Mouse (Mus musculus) myocyte (in vitro differentiated cells): ENCODE measurements around the gene Dohh. TPM values are rescaled to one million over a fixed set of nuclear protein-coding genes. Genes with fewer than 3 reads are reported as not detected.

Source experiments
- H3K27me3 ChIP-seq: one replicate; pipeline ENCODE4 v1.6.1; 2011; ENCODE audit not compliant: control insufficient read depth, insufficient read depth, insufficient read length
- H3K36me3 ChIP-seq: one replicate; pipeline ENCODE4 v1.6.1; 2011; ENCODE audit not compliant: control insufficient read depth, insufficient read depth
- H3K4me2 ChIP-seq: one replicate; pipeline ENCODE4 v1.6.1; 2011; ENCODE audit warnings: low read depth, control low read depth
- H3K4me3 ChIP-seq: one replicate; pipeline ENCODE4 v1.5.1; 2011; ENCODE audit warnings: mild to moderate bottlenecking, control low read depth, moderate library complexity
- H3K79me2 ChIP-seq: one replicate; pipeline ENCODE4 v1.6.1; 2011; ENCODE audit not compliant: control insufficient read depth, insufficient read depth
- H3ac ChIP-seq: one replicate; pipeline ENCODE4 v1.6.1; 2011; ENCODE audit not compliant: control insufficient read depth, insufficient read length
- CEBPB ChIP-seq: IDR thresholded peaks from 2 replicates; pipeline ENCODE4 v1.6.1; 2011; ENCODE audit warnings: mild to moderate bottlenecking, moderate library complexity; ENCODE audit not compliant: poor library complexity, insufficient read depth, severe bottlenecking
- E2F4 ChIP-seq: IDR thresholded peaks from one replicate; pipeline ENCODE4 v1.6.1; 2011; ENCODE audit warnings: mild to moderate bottlenecking, control low read depth, moderate library complexity; ENCODE audit not compliant: insufficient read depth
- MAX ChIP-seq: IDR thresholded peaks from one replicate; pipeline ENCODE4 v1.6.1; 2011; ENCODE audit warnings: low read depth, mild to moderate bottlenecking, control low read depth
- MYOD1 ChIP-seq, 3 experiments: IDR thresholded peaks; one replicate each; pipeline ENCODE4 v1.6.1; 2011; ENCODE audit warnings: control low read depth in 2 of 3, low read depth in 2 of 3, mild to moderate bottlenecking in 2 of 3, moderate library complexity in 1 of 3; ENCODE audit not compliant: insufficient read length in 2 of 3, control insufficient read depth in 1 of 3
- MYOG ChIP-seq, 3 experiments: IDR thresholded peaks; one replicate each; pipeline ENCODE4 v1.6.1; 2011; ENCODE audit warnings: control low read depth in 2 of 3, low read depth in 2 of 3, mild to moderate bottlenecking in 2 of 3; ENCODE audit not compliant: insufficient read length in 2 of 3, control insufficient read depth in 1 of 3, insufficient read depth in 1 of 3
- POLR2A ChIP-seq: IDR thresholded peaks from one replicate; pipeline ENCODE4 v1.6.1; 2011; ENCODE audit warnings: low read depth, mild to moderate bottlenecking, control low read depth, moderate library complexity; ENCODE audit not compliant: insufficient read length
- POLR2AphosphoS2 ChIP-seq: IDR thresholded peaks from one replicate; pipeline ENCODE4 v1.6.1; 2011; ENCODE audit warnings: low read depth, control low read depth; ENCODE audit not compliant: insufficient read length
- REST ChIP-seq: IDR thresholded peaks from one replicate; pipeline ENCODE4 v1.6.1; 2011; ENCODE audit warnings: mild to moderate bottlenecking, control low read depth, moderate library complexity; ENCODE audit not compliant: insufficient read depth, insufficient read length
- SRF ChIP-seq: IDR thresholded peaks from one replicate; pipeline ENCODE4 v1.6.1; 2011; ENCODE audit warnings: low read depth; ENCODE audit not compliant: control insufficient read depth, insufficient read length
- TCF12 ChIP-seq: IDR thresholded peaks from one replicate; pipeline ENCODE4 v1.6.1; 2011; ENCODE audit warnings: mild to moderate bottlenecking, control low read depth; ENCODE audit not compliant: poor library complexity, insufficient read depth, severe bottlenecking
- TCF3 ChIP-seq: IDR thresholded peaks from one replicate; pipeline ENCODE4 v1.6.1; 2011; ENCODE audit warnings: low read depth, control low read depth; ENCODE audit not compliant: insufficient read length
- USF1 ChIP-seq: IDR thresholded peaks from one replicate; pipeline ENCODE4 v1.6.1; 2011; ENCODE audit warnings: low read depth, mild to moderate bottlenecking, control low read depth, moderate library complexity
- polyA plus RNA-seq: library from polyadenylated mRNA; unstranded; fragments of >200 nt; fragmentation: generic; extraction: Trizol; gene quantifications from one replicate; pipeline ENCODE4 v1.2.1, GENCODE M21; 2012; ENCODE audit warnings: missing spikeins

The Dohh gene
- polyA plus RNA-seq, 1 experiment = 103 TPM

DNA sequence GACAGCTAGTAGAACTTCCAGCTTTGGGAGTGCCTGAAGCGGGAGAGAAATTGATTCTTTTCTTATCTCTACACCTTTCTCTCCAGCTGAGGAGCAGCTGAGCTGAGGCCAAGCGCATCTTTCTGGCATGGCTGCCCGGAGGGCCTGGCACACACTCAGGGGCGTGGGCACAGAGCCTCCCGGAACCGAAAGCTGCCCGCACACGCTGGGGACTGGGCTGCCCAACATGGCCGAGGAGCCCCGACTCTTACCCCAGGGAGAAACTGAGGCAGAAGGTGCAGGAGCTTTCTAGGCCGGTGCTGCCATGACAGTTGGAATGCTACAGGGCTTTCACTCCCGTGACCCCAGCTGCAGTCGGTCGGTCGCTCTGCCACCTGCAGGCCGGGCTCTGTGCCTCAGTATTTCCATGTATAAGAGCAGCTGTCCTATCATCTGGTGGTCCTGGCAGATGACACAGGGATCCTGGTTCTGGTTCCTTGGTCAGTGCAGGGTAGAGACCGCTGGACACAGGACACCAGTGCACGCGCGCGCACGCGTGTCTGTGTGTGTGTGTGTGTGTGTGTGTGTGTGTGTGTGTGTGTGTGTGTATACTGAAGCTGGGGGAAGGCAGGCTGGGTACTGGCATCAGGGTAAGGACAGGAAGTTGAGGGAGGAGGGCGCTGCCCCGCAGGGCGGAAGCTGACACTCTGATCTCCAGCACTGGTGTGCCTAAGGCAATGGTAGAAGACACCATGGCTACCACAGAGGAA, 49.5 kb downstream of the Dohh start:
- TF ChIP-seq MYOD1 (IDR thresholded peaks at IDR 0.05; ENCODE audit: control insufficient read depth in 1 of 3, insufficient read length in 2 of 3, low read depth in 2 of 3) (peak in 2 of 3 experiments; percentile 22 to 34), REST (no peak), MYOG (IDR thresholded peaks at IDR 0.05; ENCODE audit: control insufficient read depth in 1 of 3, insufficient read depth in 1 of 3, insufficient read length in 2 of 3, low read depth in 2 of 3) (peak in 1 of 3 experiments; percentile 60), POLR2A (peak; percentile 27)
- peaks cover 5% of the 10 kb centered on the region for H3K79me2 ChIP-seq
- H3ac ChIP-seq = no peak overlapping the region
- no peaks in the 10 kb centered on the region for H3K27me3 ChIP-seq
- peak overlapping the region; percentile 91 for H3K4me2 ChIP-seq
- H3K4me3 ChIP-seq = peak overlapping the region; percentile 5
- H3K36me3 ChIP-seq = no peaks in the 10 kb centered on the region

DNA sequence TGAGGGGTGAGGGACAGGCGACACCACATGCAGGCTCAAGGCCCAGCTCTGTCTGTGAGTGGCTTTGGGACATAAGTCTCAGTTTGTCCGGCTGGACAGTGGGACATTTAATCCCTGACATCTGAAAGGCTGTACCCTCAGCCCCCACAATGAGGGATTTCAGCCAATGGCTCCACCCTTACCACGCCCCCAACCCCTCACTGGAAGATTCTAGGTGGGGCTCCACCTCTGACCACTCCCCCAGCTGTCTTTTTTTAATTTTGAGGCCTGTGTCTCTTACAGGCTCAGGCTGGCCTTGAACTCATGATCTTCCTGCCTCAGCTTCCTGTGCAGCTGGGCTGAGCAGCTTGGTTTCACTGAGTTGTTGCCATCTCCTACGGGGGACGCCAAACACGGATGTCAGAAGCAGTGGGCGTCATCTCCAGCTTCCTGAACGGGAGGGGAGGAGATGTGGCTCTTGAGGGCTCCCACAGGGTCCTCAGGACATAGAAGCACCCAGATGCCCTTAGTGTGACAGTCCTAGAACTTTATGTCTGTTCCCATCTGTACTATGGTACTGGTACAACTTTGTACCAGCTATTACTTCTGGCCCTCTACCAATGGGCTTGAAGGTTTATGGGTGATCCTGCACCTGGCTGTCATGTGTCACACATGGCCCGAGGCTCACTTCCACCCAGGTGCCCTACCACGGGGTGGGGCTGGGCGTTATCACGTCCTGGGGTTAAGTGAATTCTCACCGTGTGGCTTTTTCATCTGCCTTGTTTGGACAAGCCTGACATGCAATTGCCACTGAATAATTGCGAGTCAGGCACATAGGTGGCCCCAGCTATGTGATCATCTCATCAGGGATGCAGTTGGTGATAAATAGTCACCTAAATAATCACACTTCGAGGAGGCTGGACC, 50.4 kb downstream of the Dohh start:
- Histone ChIP-seq H3K79me2 (no peaks in the 10 kb centered on the region), H3K27me3 (no peaks in the 10 kb centered on the region), H3K36me3 (no peaks in the 10 kb centered on the region), H3ac (no peak overlapping the region), H3K4me3 (no peak overlapping the region), H3K4me2 (peak overlapping the region; percentile 91)
- TF ChIP-seq MYOD1 (IDR thresholded peaks at IDR 0.05; ENCODE audit: control insufficient read depth in 1 of 3, insufficient read length in 2 of 3, low read depth in 2 of 3) (no peak), MYOG (IDR thresholded peaks at IDR 0.05; ENCODE audit: control insufficient read depth in 1 of 3, insufficient read depth in 1 of 3, insufficient read length in 2 of 3, low read depth in 2 of 3) (no peak), POLR2AphosphoS2 (no peak), POLR2A (peak; percentile 0), TCF12 (no peak)

DNA sequence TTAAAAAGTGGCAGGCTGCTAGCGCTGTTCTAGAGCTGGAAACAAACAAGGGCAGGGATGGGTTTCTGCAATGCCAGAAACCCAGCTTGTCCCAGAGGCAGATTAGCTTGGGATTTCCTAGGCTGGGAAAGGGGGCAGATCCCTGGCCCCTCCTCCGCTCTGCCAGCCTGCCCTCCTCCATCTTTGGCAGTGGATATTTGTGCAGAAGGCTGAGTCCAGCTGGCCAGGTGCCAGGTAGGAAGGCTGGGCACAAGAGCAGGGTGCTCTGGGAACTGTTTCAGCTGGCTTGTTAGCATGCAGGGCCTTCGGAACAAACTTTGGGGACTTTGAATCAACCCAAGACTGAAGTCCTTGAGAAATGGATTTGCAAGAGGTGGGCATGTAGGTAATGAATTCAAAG, 51.2 kb downstream of the Dohh start:
- H3K36me3 ChIP-seq = no peaks in the 10 kb centered on the region

More for the DNA sequence above, 51.2 kb downstream of the Dohh start:
- TF ChIP-seq POLR2AphosphoS2 = no peak
- TF ChIP-seq REST = no peak
- TF ChIP-seq CEBPB = no peak
- TF ChIP-seq POLR2A = no peak
- TF ChIP-seq MAX = no peak
- no peak for TF ChIP-seq MYOD1 (IDR thresholded peaks at IDR 0.05; ENCODE audit: control insufficient read depth in 1 of 3, insufficient read length in 2 of 3, low read depth in 2 of 3)
- no peak for TF ChIP-seq SRF
- TF ChIP-seq TCF12 = no peak
- TF ChIP-seq MYOG (IDR thresholded peaks at IDR 0.05; ENCODE audit: control insufficient read depth in 1 of 3, insufficient read depth in 1 of 3, insufficient read length in 2 of 3, low read depth in 2 of 3) = no peak
- no peak for TF ChIP-seq E2F4
- TF ChIP-seq TCF3 = no peak
- no peak for TF ChIP-seq USF1
- Histone ChIP-seq H3K79me2 (no peaks in the 10 kb centered on the region), H3K27me3 (no peaks in the 10 kb centered on the region), H3ac (no peak overlapping the region), H3K4me3 (no peak overlapping the region), H3K4me2 (no peak overlapping the region)

Other genes with a start within 250 kb of the Dohh start
- gene Zbtb7a, start 249.2 kb upstream of the Dohh start, polyA plus RNA-seq = 26.1 TPM
- 43.2 TPM for gene Pias4, start 216.5 kb upstream of the Dohh start, polyA plus RNA-seq
- 3,891 TPM for gene Eef2, start 207.8 kb upstream of the Dohh start, polyA plus RNA-seq
- gene Dapk3, start 201.4 kb upstream of the Dohh start, polyA plus RNA-seq = 120 TPM
- 0.12 TPM for gene 4930442H23Rik, start 200.6 kb upstream of the Dohh start, polyA plus RNA-seq
- 52.3 TPM for gene Nmrk2, start 182.4 kb upstream of the Dohh start, polyA plus RNA-seq
- gene Atcay, start 153.6 kb upstream of the Dohh start, polyA plus RNA-seq = 0.11 TPM
- 2.3 TPM for gene Zfr2, start 151.3 kb upstream of the Dohh start, polyA plus RNA-seq
- gene Matk, start 131.5 kb upstream of the Dohh start, polyA plus RNA-seq = 0.67 TPM
- 167 TPM for gene Mrpl54, start 117.5 kb upstream of the Dohh start, polyA plus RNA-seq
- gene Apba3, start 117.5 kb upstream of the Dohh start, polyA plus RNA-seq = 166 TPM
- gene Tjp3, start 92.8 kb upstream of the Dohh start, polyA plus RNA-seq = 0.17 TPM
- 23.3 TPM for gene Pip5k1c, start 91.5 kb upstream of the Dohh start, polyA plus RNA-seq
- gene Cactin, start 63.3 kb upstream of the Dohh start, polyA plus RNA-seq = 31.3 TPM
- 0.16 TPM for gene Tbxa2r, start 55.7 kb upstream of the Dohh start, polyA plus RNA-seq
- 0.10 TPM for gene Gipc3, start 41.2 kb upstream of the Dohh start, polyA plus RNA-seq
- 80.2 TPM for gene Hmg20b, start 33.9 kb upstream of the Dohh start, polyA plus RNA-seq
- gene Mfsd12, start 26.9 kb upstream of the Dohh start, polyA plus RNA-seq = 21.7 TPM
- 0.92 TPM for gene 4930404N11Rik, start 18.6 kb upstream of the Dohh start, polyA plus RNA-seq
- gene Fzr1, start 5.9 kb upstream of the Dohh start, polyA plus RNA-seq = 42.0 TPM
- 1.7 TPM for gene Gm48551, start within 50 bp of the Dohh start, polyA plus RNA-seq
- 0.73 TPM for gene Gm48552, start 4.6 kb downstream of the Dohh start, polyA plus RNA-seq
- gene Smim24, start 8.6 kb downstream of the Dohh start, polyA plus RNA-seq = 0.30 TPM
- 115 TPM for gene Nfic, start 71.2 kb downstream of the Dohh start, polyA plus RNA-seq
- gene Celf5, start 98.3 kb downstream of the Dohh start, polyA plus RNA-seq = 0.37 TPM
- 153 TPM for gene Ncln, start 112.0 kb downstream of the Dohh start, polyA plus RNA-seq
- gene S1pr4, start 115.7 kb downstream of the Dohh start, polyA plus RNA-seq = not detected
- not detected for gene Gna15, start 139.8 kb downstream of the Dohh start, polyA plus RNA-seq
- 58.2 TPM for gene Gna11, start 160.8 kb downstream of the Dohh start, polyA plus RNA-seq
- 639 TPM for gene Aes, start 175.1 kb downstream of the Dohh start, polyA plus RNA-seq
- gene Tle2, start 190.1 kb downstream of the Dohh start, polyA plus RNA-seq = 11.3 TPM
- 15.3 TPM for gene Tle6, start 216.6 kb downstream of the Dohh start, polyA plus RNA-seq
- gene BC025920, start 221.8 kb downstream of the Dohh start, polyA plus RNA-seq = 0.78 TPM
- gene Sirt6, start 243.4 kb downstream of the Dohh start, polyA plus RNA-seq = 28.0 TPM
- 11.8 TPM for gene Ankrd24, start 244.1 kb downstream of the Dohh start, polyA plus RNA-seq